Mouse (Mus musculus): ENCODE measurements around the gene Ttc39d.
A peak's percentile ranks its signal among the peaks of the same experiment; 100 is the strongest.
"Not testable (repeated sequence)": the region's sequence is repeated elsewhere in the genome, so short reads cannot be mapped to it uniquely, and the experiment has no call there.

The Ttc39d gene

DNA sequence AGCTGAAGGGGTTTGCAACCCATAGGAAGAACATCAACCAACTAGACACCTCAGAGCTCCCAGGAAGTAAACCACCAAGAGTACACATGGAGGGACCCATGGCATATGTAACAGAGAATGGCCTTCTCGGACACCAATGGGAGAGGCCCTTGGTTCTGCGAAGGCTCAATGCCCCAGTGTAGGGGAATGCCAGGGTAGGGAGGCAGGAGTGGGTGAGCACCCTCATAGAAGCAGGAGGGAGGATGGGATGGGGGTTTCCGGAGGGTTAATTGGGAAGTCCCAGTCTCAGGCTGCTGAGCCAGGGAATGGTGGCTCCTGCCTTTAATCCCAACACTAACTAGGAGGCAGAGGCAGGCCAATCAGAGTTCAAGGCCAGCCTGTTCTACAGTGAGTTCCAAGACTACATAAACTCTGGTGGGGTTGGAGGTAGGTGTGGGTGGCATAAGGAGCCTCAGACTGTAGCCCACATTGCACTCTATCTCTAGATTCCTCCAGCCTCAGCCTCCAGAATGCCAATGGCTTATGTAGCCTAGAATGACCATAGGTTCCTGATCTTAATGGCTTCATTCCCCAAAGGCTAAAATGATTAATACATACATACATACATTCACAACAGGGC lies 8.0 kb upstream of the Ttc39d start:
- no peak for DNase-seq (ENCODE audit: low spot score)

DNA sequence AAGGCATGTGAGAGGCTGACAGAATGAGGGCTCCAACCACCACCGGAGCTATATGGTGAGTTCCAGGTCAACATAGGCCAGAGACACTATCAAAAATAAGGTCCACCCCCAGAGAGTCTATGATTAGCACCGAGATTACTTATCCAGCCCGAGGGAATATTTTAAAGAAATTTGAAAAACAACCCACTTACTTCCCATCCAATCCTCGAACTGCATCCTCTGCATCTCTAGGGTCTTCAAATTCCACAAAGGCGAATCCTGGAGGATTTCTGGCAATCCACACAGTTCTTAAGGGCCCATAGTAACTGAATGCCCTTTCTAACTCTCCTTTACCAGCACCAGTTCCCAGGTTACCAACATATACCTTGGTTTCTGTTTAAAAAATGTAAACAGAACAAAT lies 1.6 kb upstream of the Ttc39d start:
- no peak for DNase-seq (ENCODE audit: low spot score)

GRCm38 (mm10) chr17:80206301-80206670 lies 974 bp upstream of the Ttc39d start:
- no peak for DNase-seq (ENCODE audit: low spot score)

- not testable (repeated sequence) for DNase-seq (ENCODE audit: low spot score)
These were observed 6.7 kb downstream of the Ttc39d start for GRCm38 (mm10) chr17:80213998-80214397.

DNA sequence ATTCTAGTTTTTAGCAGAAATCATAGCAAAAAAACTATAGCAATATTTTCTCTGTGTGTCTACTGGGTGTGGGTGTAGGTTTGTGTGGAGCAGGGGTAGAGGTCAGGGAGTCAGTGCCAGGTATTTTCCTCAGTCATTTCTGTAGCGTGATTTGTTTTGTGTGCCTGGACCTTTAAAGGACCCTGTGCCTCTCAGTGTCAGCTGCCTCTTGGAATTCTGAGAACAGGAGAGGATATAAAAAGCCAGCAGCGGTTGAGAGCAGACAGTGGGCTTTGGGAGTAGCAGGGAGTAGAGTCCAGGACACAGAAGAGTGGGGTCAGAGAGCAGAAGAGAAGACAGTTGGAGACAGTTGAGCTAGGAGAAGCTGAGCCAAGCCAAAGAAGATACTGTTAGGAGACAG lies 12.9 kb downstream of the Ttc39d start:
- no peak for DNase-seq (ENCODE audit: low spot score)

- no peak for DNase-seq (ENCODE audit: low spot score)
These were observed 13.9 kb downstream of the Ttc39d start for GRCm38 (mm10) chr17:80221202-80221601.

GRCm38 (mm10) chr17:80221890-80222628 lies 14.8 kb downstream of the Ttc39d start:
- DNase-seq (ENCODE audit: low spot score), result peak; percentile 43

DNA sequence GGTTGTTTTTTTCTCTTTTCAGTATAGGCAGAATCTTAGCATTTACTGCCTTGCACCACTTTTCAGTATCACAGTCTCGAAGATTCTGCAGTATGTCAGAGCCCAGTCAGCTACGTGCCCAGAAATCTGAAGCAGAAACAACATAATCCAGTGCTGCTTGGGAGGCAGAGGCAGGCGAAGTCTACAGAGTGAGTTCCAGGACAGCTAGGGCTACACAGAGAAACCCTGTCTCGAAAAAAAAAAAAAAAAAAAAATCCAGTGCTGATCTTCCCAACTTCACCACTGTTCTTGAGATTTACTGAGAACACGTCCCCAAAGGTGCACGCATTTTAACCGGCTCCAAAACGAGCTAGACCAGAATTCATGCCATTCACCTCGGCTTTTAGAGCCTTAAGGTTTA lies 16.6 kb downstream of the Ttc39d start:
- DNase-seq (ENCODE audit: low spot score), result no peak

GRCm38 (mm10) chr17:80224326-80225116 lies 17.3 kb downstream of the Ttc39d start, which contains the start of gene Gemin6:
Gene Gemin6 (plus strand): TSS chr17:80224441.
- DNase-seq (ENCODE audit: low spot score), result peak; percentile 85

GRCm38 (mm10) chr17:80225142-80225541 lies 17.9 kb downstream of the Ttc39d start:
- not testable (repeated sequence) for DNase-seq (ENCODE audit: low spot score)

GRCm38 (mm10) chr17:80229396-80229795 lies 22.1 kb downstream of the Ttc39d start:
- no peak for DNase-seq (ENCODE audit: low spot score)

DNA sequence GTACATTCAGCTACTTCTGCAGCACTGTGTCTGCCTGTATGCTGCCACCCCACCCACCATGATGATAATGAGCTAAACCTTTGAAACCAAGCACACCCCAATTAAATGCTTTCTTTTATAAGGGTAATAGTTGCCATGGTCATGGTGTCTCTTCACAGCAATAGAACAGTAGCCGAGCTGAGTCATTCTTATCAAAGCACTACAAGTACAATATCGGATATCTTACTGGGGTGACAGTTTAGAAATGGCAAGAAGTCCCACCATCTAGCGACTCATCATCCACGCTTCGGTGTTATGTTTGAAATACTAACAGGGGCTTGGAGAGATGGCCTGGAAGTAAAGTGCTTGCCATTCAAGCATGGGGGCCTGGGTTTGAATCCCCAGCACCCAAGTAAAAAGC lies 26.6 kb downstream of the Ttc39d start:
- no peak for DNase-seq (ENCODE audit: low spot score)

GRCm38 (mm10) chr17:80234376-80234775 lies 27.1 kb downstream of the Ttc39d start:
- no peak for DNase-seq (ENCODE audit: low spot score)

DNA sequence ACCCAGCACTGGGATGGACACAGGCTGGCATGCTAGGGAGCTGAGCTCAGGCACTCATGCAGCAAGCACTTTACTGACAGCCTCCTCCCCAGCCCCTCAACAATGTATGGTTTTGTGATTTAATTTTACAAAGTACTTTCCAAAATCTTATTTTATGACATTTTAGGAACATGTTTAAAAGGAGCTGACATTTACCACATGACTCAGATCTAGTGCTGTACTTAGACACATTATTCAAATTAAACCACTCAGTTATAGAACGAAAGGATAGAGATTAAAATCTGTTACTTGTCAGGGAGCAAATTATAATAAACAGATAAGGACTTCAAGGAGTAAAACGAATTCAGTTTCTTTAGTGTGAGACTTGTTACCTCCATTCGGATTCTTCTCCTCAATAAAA lies 28.2 kb downstream of the Ttc39d start:
- no peak for DNase-seq (ENCODE audit: low spot score)

GRCm38 (mm10) chr17:80236805-80237204 lies 29.5 kb downstream of the Ttc39d start:
- DNase-seq (ENCODE audit: low spot score), result no peak

- DNase-seq (ENCODE audit: low spot score), result no peak
These were observed 30.2 kb downstream of the Ttc39d start for GRCm38 (mm10) chr17:80237475-80237874.

- no peak for DNase-seq (ENCODE audit: low spot score)
These were observed 34.3 kb downstream of the Ttc39d start for GRCm38 (mm10) chr17:80241594-80241993.

DNA sequence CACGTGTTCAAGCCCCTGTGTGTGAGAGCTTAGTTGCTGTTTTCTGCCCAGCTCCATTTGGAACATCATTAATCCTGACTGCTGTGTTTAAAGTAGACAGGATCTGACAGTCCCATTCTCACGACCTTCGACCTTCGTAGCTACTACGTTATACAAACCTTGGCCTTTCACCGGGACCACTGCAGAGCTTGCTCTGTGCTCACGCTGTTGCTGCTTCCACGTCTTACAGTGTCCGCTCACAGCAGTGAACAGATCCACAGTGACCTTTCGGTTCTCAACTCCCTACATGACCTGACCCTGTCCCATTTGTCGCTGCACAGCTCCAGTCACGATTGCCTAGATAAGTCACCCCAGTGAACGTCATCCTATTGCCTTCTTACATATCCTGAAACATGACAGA lies 35.9 kb downstream of the Ttc39d start:
- no peak for DNase-seq (ENCODE audit: low spot score)

DNA sequence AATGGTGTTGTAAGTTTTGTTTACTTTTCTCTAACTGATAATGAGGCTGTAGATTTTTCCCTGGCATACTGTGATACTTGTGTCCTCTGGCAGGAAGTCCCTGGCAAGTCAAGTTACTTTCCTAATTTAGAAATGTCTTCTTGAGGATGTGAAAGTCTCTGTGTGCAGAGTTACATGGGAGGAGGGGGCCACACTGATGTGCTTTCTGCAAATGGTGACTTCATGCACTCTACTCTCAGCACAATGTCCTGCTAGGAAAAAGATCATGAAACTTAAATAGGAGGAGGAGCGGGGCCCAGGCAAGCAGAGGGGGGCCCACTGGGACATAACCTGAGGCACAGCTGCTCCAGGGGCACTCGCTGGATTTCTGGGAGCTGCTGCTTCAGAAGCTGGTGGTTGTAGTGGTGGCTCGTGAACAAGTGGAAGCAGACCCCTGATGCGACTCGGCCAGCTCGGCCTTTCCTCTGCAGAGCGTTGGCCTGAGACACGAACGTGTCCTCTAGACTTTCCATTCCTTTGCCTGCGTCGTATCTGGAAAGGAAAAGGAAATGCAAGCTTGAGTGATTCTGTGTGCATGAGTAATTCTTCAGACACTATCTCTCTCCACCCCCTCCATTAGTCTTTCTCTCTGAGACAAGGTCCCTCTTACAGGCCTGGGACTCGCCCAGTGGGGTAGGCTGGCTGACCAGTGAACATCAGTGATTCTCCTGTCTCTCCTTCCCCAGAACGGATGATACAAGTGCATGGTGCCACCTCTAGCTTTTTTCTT lies 45.7 kb downstream of the Ttc39d start:
- DNase-seq (ENCODE audit: low spot score), result no peak

GRCm38 (mm10) chr17:80254421-80254820 lies 47.2 kb downstream of the Ttc39d start:
- DNase-seq (ENCODE audit: low spot score), result no peak

DNA sequence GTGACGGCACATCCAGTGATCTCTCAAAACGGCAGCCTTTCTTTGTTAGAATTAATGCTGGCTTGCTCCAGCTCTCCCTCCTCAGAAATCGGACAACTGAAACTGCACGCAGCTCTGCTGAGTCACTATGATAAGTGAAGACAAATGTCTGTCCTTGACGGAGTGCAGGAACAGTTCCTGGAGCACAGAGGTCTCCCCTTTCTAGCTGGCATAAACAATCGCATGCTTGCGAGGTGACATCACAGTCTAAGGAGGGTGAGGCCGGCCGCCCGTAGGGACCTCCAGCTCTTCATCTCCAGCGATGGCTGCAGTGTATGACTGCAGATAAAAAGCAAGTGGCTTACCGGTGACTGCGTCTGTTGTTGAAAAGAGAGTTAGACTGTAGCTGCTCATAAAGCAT lies 47.9 kb downstream of the Ttc39d start:
- DNase-seq (ENCODE audit: low spot score), result no peak

- DNase-seq (ENCODE audit: low spot score), result no peak
These were observed 59.8 kb downstream of the Ttc39d start for GRCm38 (mm10) chr17:80267065-80267464.

Data from T-cell, adult 2 months (primary cell).